Mouse (Mus musculus) heart, embryonic 11.5 days (tissue): ENCODE data around the gene Ssh2. TPM values are rescaled to one million over a fixed set of nuclear protein-coding genes. Genes with fewer than 3 reads are reported as not detected.
A peak's percentile ranks its signal among the peaks of the same experiment; 100 is the strongest.

Experiments used
- ATAC-seq: fragments of 200-750 bp; cut with Nextera tagmentation; replicated peaks from 2 replicates; pipeline ENCODE4 v1.8.0; 2017; ENCODE audit warnings: moderate library complexity; ENCODE audit not compliant: insufficient number of reproducible peaks, low FRiP score, low TSS enrichment
- H3K27ac ChIP-seq: fragments of 300-500 bp; sonication (generic); 2 replicates; pipeline ENCODE4 v1.5.1; 2014; ENCODE audit warnings: mild to moderate bottlenecking, low read depth, low read length
- H3K27me3 ChIP-seq: fragments of 300-500 bp; sonication (generic); 2 replicates; pipeline ENCODE4 v1.6.1; 2014; ENCODE audit warnings: mild to moderate bottlenecking, low read length, mixed read lengths; ENCODE audit not compliant: control insufficient read depth, insufficient read depth
- H3K36me3 ChIP-seq: fragments of 300-500 bp; sonication (generic); 2 replicates; pipeline ENCODE4 v1.6.1; 2014; ENCODE audit warnings: mild to moderate bottlenecking, low read length, moderate library complexity, mixed read lengths; ENCODE audit not compliant: control insufficient read depth, insufficient read depth
- H3K4me1 ChIP-seq: fragments of 300-500 bp; sonication (generic); 2 replicates; pipeline ENCODE4 v1.6.1; 2014; ENCODE audit warnings: low read length; ENCODE audit not compliant: control insufficient read depth, insufficient read depth
- H3K4me2 ChIP-seq: fragments of 300-500 bp; sonication (generic); 2 replicates; pipeline ENCODE4 v1.6.1; 2014; ENCODE audit warnings: mild to moderate bottlenecking, moderate library complexity
- H3K4me3 ChIP-seq: fragments of 300-500 bp; sonication (generic); 2 replicates; pipeline ENCODE4 v1.5.1; 2014; ENCODE audit warnings: low read depth, low read length
- H3K9ac ChIP-seq: fragments of 300-500 bp; sonication (generic); 2 replicates; pipeline ENCODE4 v1.6.1; 2014; ENCODE audit warnings: mild to moderate bottlenecking, low read depth, low read length, moderate library complexity
- H3K9me3 ChIP-seq: fragments of 300-500 bp; sonication (generic); replicated peaks from 2 replicates; pipeline ENCODE4 v1.6.1; 2016; ENCODE audit warnings: low read length; ENCODE audit not compliant: control insufficient read depth
- WGBS: fragments of 180-500 bp; shearing (Covaris S2); extraction: QIAGEN DNeasy Blood & Tissue Kit; methylation state at CpG from one replicate; pipeline ENCODE4 v1.1.7; 2014; ENCODE audit not compliant: insufficient replicate concordance; 5-methylcytosine and 5-hydroxymethylcytosine counted together
- polyA plus RNA-seq: library from polyadenylated mRNA; unstranded; fragments of >200 nt; fragmentation: Nextera tagmentation; extraction: Ambion mirVana; gene quantifications from 2 replicates; pipeline ENCODE4 v1.2.1, GENCODE M21; 2014

Ssh2 gene
- polyA plus RNA-seq, 1 experiment from 2014 or later = 22.8 TPM

- WGBS = under 1% methylated on average over 52 of the region's 54 CpGs
- H3K4me2 ChIP-seq = peak overlapping the region; percentile 62
- H3K27ac ChIP-seq = peak overlapping the region; percentile 82
- H3K27me3 ChIP-seq = no peaks in the 10 kb centered on the region
- peak overlapping the region; percentile 70 for H3K4me3 ChIP-seq
- no peaks in the 10 kb centered on the region for H3K9me3 ChIP-seq
- H3K4me1 ChIP-seq = no peaks in the 10 kb centered on the region
- peak overlapping the region; percentile 79 for H3K9ac ChIP-seq
- ATAC-seq = peak; percentile 97
- H3K36me3 ChIP-seq = no peaks in the 10 kb centered on the region
These were observed 132.2 kb downstream of the Ssh2 start for GRCm38 (mm10) chr11:77348142-77348741.

GRCm38 (mm10) chr11:77348985-77349384 is 132.9 kb downstream of the Ssh2 start:
- Histone ChIP-seq H3K36me3 (no peaks in the 10 kb centered on the region), H3K4me1 (no peaks in the 10 kb centered on the region), H3K27me3 (no peaks in the 10 kb centered on the region), H3K4me2 (peak overlapping the region; percentile 62), H3K4me3 (peak overlapping the region; percentile 70), H3K27ac (peak overlapping the region; percentile 82), H3K9me3 (no peaks in the 10 kb centered on the region), H3K9ac (peak overlapping the region; percentile 79)
- no peak for ATAC-seq
- WGBS = 17% methylated on average over 6 of the region's 6 CpGs

GRCm38 (mm10) chr11:77349698-77350097 is 133.6 kb downstream of the Ssh2 start:
- Histone ChIP-seq H3K9me3 (no peaks in the 10 kb centered on the region), H3K4me2 (peak overlapping the region; percentile 62), H3K27me3 (no peaks in the 10 kb centered on the region), H3K9ac (peak overlapping the region; percentile 79; the same call in 1 of the 2 replicates), H3K4me1 (no peaks in the 10 kb centered on the region), H3K27ac (no peak overlapping the region), H3K36me3 (no peaks in the 10 kb centered on the region), H3K4me3 (peak overlapping the region; percentile 70)
- 56% methylated on average over 2 of the region's 2 CpGs for WGBS
- no peak for ATAC-seq

DNA sequence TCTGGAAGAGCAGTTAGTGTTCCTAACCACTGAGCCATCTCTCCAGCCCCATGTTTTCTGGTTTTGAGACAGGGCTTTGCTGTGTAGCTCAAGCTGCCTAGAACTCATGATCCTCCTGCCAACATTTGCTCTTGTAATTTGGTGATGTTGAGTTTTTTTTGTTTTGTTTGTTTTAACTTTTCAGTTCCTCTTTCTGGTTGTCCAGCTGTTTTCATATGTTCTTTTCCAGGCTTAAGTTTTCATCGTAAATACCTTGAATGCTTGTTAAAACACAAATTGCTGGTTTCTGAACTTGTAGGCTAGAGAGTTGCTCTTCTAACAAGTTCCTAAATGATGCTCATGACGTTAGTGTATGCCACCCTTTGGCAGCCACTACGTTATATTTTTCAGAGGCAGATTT is 139.0 kb downstream of the Ssh2 start:
- no peak for ATAC-seq
- Histone ChIP-seq H3K4me1 (no peaks in the 10 kb centered on the region), H3K4me2 (no peak overlapping the region), H3K9me3 (no peaks in the 10 kb centered on the region), H3K9ac (no peak overlapping the region), H3K27ac (no peak overlapping the region), H3K27me3 (no peaks in the 10 kb centered on the region), H3K36me3 (no peaks in the 10 kb centered on the region), H3K4me3 (no peak overlapping the region)
- WGBS = 83% methylated on average over 3 of the region's 3 CpGs

- H3K9me3 ChIP-seq = no peaks in the 10 kb centered on the region
- no peak for ATAC-seq
- no peak overlapping the region for H3K27ac ChIP-seq
- no peaks in the 10 kb centered on the region for H3K36me3 ChIP-seq
- 91% methylated on average over 1 of the region's 1 CpGs for WGBS
- H3K4me3 ChIP-seq = no peak overlapping the region
- H3K27me3 ChIP-seq = no peaks in the 10 kb centered on the region
- peaks cover 7% of the 10 kb centered on the region; the same call in 1 of the 2 replicates for H3K4me1 ChIP-seq
- H3K9ac ChIP-seq = no peak overlapping the region
- no peak overlapping the region for H3K4me2 ChIP-seq
These were observed 141.8 kb downstream of the Ssh2 start for GRCm38 (mm10) chr11:77357839-77358238.

DNA sequence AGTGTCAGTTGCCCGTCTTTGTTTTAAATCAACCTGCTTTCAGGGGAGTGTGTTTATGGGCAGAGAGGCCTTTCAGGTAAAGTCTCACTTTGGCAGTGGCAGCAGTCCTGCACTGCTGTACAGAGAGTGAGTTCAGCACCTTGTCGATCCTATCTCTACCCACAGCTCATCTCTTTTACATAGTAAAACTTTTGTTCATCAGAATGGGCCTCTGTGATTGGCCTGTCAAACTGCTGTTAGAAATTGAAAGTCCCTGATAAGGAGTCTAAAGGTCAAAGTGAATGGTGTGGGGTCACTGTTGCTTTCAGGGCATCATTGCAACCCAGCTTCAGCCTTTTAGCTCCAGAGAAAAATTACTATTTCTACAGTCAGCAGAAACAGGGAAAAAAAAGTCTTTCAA is 147.4 kb downstream of the Ssh2 start:
- Histone ChIP-seq H3K4me1 (peaks cover 23% of the 10 kb centered on the region), H3K27me3 (no peaks in the 10 kb centered on the region), H3K4me2 (no peak overlapping the region), H3K9ac (no peak overlapping the region), H3K4me3 (no peak overlapping the region), H3K27ac (no peak overlapping the region), H3K9me3 (no peaks in the 10 kb centered on the region), H3K36me3 (no peaks in the 10 kb centered on the region)
- ATAC-seq = no peak
- WGBS = 59% methylated on average over 2 of the region's 2 CpGs

DNA sequence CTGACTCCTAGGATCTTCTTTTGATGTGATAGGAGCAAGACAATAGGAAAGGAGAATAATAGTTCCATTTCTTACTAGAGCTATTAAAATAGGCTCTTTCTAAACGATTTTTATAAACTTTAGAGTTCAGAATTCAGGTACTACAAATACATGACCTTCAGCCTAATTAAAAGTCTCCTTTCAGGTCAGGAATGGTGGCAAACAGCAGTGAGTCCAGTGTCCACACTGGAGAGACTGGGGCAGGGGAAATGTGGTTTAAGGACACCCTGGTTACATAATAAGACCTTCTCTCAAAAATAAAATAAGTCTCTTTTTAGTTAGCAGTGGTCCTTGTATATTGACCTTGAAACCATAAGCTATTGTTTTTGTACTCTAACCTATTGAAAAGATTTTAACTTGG is 148.3 kb downstream of the Ssh2 start:
- H3K4me3 ChIP-seq = no peak overlapping the region
- no peaks in the 10 kb centered on the region for H3K36me3 ChIP-seq
- H3K4me1 ChIP-seq = peaks cover 27% of the 10 kb centered on the region
- H3K4me2 ChIP-seq = no peak overlapping the region
- ATAC-seq = no peak
- 74% methylated on average over 1 of the region's 1 CpGs for WGBS
- H3K27ac ChIP-seq = peak overlapping the region; percentile 1; the same call in 1 of the 2 replicates
- no peaks in the 10 kb centered on the region for H3K9me3 ChIP-seq
- no peak overlapping the region for H3K9ac ChIP-seq
- H3K27me3 ChIP-seq = no peaks in the 10 kb centered on the region

GRCm38 (mm10) chr11:77365706-77366386 is 149.8 kb downstream of the Ssh2 start:
- 0 out of 2 replicates have a peak overlapping the region, but pooled peaks have one; percentile 39 for H3K9ac ChIP-seq
- H3K27ac ChIP-seq = peak overlapping the region; percentile 82
- no peaks in the 10 kb centered on the region for H3K27me3 ChIP-seq
- no peaks in the 10 kb centered on the region for H3K9me3 ChIP-seq
- 63% methylated on average over 6 of the region's 6 CpGs for WGBS
- ATAC-seq = no peak
- no peaks in the 10 kb centered on the region for H3K36me3 ChIP-seq
- H3K4me2 ChIP-seq = peak overlapping the region; percentile 19; the same call in 1 of the 2 replicates
- H3K4me3 ChIP-seq = no peak overlapping the region
- peaks cover 31% of the 10 kb centered on the region for H3K4me1 ChIP-seq
